18 mouse cellular contexts compared by ENCODE assay signal in the genomic region with DNA sequence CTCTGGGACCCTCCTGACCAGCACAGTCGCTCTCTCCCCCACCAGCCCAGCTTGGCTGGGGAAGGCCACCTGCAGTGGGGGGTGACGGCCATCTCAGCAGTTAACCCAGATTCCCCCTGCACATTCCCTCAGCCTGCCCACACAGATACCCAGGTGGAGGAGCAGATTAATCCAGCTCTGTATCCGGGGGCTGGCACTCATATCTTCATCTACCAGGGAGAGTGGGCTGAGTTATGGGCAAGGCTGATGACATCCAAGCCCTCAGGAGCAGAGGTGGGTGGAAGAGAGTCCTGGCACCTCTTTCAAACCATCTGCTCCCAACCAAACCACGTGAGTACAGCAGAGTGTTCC. TPM values are rescaled to one million over a fixed set of nuclear protein-coding genes. Genes with fewer than 3 reads are reported as not detected.
A peak's percentile ranks its signal among the peaks of the same experiment; 100 is the strongest.
DNase-seq lines count a peak whose midpoint lies in the region; ATAC-seq and TF ChIP-seq lines count a peak whose summit lies in the region.
"Had no signal": no experiment of that assay in that cellular context is flagged by ENCODE, and none has a peak within 500 bp of the region (broad histone marks: within the 10 kb centered on the region; RNA-seq: fewer than 3 reads in every experiment).

No protein-coding gene starts in this region.

- TF ChIP-seq CTCF in layer of hippocampus, adult 2 months (conservative IDR thresholded peaks at IDR 0.05) = no peak
- TF ChIP-seq CTCF in cerebellum, adult 2 months (IDR thresholded peaks at IDR 0.05; ENCODE audit: borderline replicate concordance, insufficient read depth, low read depth, low read length) = no peak

- H3K4me2 ChIP-seq in intestine, embryonic 16.5 days (ENCODE audit: low read depth, low read length) = no peak overlapping the region
- H3K4me2 ChIP-seq: liver, embryonic 11.5 days; lung, embryonic 14.5 days had no signal

- peak overlapping the region; percentile 68 for H3K27ac ChIP-seq in layer of hippocampus, adult 2 months
- peak overlapping the region; percentile 98 for H3K27ac ChIP-seq in cerebellum, adult 2 months (ENCODE audit: insufficient read depth, low read length)
- H3K27ac ChIP-seq in macrophage = peak overlapping the region; percentile 86
- no peak overlapping the region for H3K27ac ChIP-seq in intestine, embryonic 16.5 days (ENCODE audit: low read length)
- H3K27ac ChIP-seq: limb, embryonic 10.5 days had no signal

- H3K4me1 ChIP-seq in cerebellum, adult 2 months (ENCODE audit: control insufficient read depth, insufficient read depth, low read length) = peaks cover 48% of the 10 kb centered on the region
- H3K4me1 ChIP-seq in intestine, embryonic 16.5 days (ENCODE audit: control insufficient read depth, insufficient read depth, low read length) = no peaks in the 10 kb centered on the region
- H3K4me1 ChIP-seq: limb, embryonic 10.5 days had no signal

- no peaks in the 10 kb centered on the region for H3K9me3 ChIP-seq in intestine, embryonic 16.5 days (ENCODE audit: control insufficient read depth, low read length)
- H3K9me3 ChIP-seq: limb, embryonic 10.5 days had no signal

- H3K9ac ChIP-seq in intestine, embryonic 16.5 days (ENCODE audit: low read depth, low read length) = no peak overlapping the region
- H3K9ac ChIP-seq: lung, embryonic 14.5 days had no signal

- peak; percentile 35; the same call in 1 of the 2 replicates for TF ChIP-seq POLR2A in cerebellum, adult 2 months (IDR thresholded peaks at IDR 0.05; ENCODE audit: borderline replicate concordance, insufficient read depth, low read length)

- ATAC-seq in frontal cortex, adult (ENCODE audit: low TSS enrichment) = peak; percentile 51
- no peak for ATAC-seq in intestine, embryonic 16.5 days
- ATAC-seq: inflammation-experienced regulatory T-cells, adult 6 months had no signal

- H3K79me2 ChIP-seq in macrophage (ENCODE audit: inconsistent target) = no peaks in the 10 kb centered on the region

- no peak for DNase-seq in frontal cortex, postnatal 14 days (ENCODE audit: low spot score in 2 of 2)
- no peak for DNase-seq in layer of hippocampus, adult 2 months (ENCODE audit: low spot score in 2 of 2)
- no peak for DNase-seq in layer of hippocampus, postnatal 10 days (ENCODE audit: low spot score in 2 of 2)
- DNase-seq in cerebellum, adult 2 months = peak; percentile 87 to 95
- DNase-seq in gastrocnemius, postnatal 10 days = no peak
- DNase-seq: adrenal gland, postnatal 10 days; layer of hippocampus, postnatal 36 days; lung, embryonic 14.5 days; lung, postnatal 4 days; midbrain, embryonic 14.5 days; thymus, adult 18-20 months had no signal

- H3K36me3 ChIP-seq in macrophage (ENCODE audit: inconsistent target) = no peaks in the 10 kb centered on the region
- no peaks in the 10 kb centered on the region for H3K36me3 ChIP-seq in intestine, embryonic 16.5 days (ENCODE audit: control insufficient read depth, insufficient read depth, low read length)
- H3K36me3 ChIP-seq: limb, embryonic 10.5 days had no signal

- WGBS in cerebellum, adult 2 months = 5% methylated on average over 4 of the region's 4 CpGs
- WGBS in macrophage (ENCODE audit: missing documents) = 80% methylated on average over 4 of the region's 4 CpGs
- 62% methylated on average over 4 of the region's 4 CpGs for WGBS in intestine, embryonic 16.5 days

- H3K27me3 ChIP-seq in cerebellum, adult 2 months (ENCODE audit: control insufficient read depth, insufficient read depth, low read length) = no peaks in the 10 kb centered on the region
- no peaks in the 10 kb centered on the region for H3K27me3 ChIP-seq in intestine, embryonic 16.5 days (replicated peaks; ENCODE audit: control insufficient read depth, insufficient read depth, low read length)
- H3K27me3 ChIP-seq: CH12.LX had no signal

- H3K4me3 ChIP-seq in layer of hippocampus, adult 2 months = no peak overlapping the region
- no peak overlapping the region for H3K4me3 ChIP-seq in cerebellum, adult 2 months (replicated peaks; ENCODE audit: insufficient read depth, low read depth, low read length)
- H3K4me3 ChIP-seq in macrophage (ENCODE audit: inconsistent target) = no peak overlapping the region
- H3K4me3 ChIP-seq in intestine, embryonic 16.5 days (ENCODE audit: low read length) = no peak overlapping the region
- H3K4me3 ChIP-seq: limb, embryonic 10.5 days had no signal

RNA-seq across cellular contexts. Expression of gene Abraxas2, which starts 33.3 kb away (rescaled TPM):
- 10 to 100 TPM; 28.8 to 30.3 TPM for total RNA-seq in layer of hippocampus, adult 2 months (2021)
- total RNA-seq in layer of hippocampus, postnatal 10 days (2021) = 10 to 100 TPM; 28.2 to 31.6 TPM
- 28.8 and 28.9 TPM in 2 replicates for polyA plus RNA-seq in cerebellum, adult 2 months (2012; rRNA removed)
- total RNA-seq in macrophage (2018; cell fraction: chromatin; rRNA removed) = 100 to 1,000 TPM in 6 of 26 experiments, 10 to 100 TPM in 20; 38.2 to 126 (median 79.0) TPM
- total RNA-seq in macrophage (2018; cell fraction: cytosol; rRNA removed) = 10 to 100 TPM; 38.1 to 64.3 (median 54.7) TPM
- 100 to 1,000 TPM in 1 of 26 experiments, 10 to 100 TPM in 25; 31.4 to 113 (median 66.4) TPM for total RNA-seq in macrophage (2018; cell fraction: nucleus; rRNA removed)
- 45.4 to 73.6 TPM (median 47.0 TPM) in 3 replicates for polyA plus RNA-seq in macrophage (2018)
- 31.7 and 32.4 TPM in 2 replicates for polyA plus RNA-seq in intestine, embryonic 16.5 days (2015; fragmentation: Nextera tagmentation; extraction: Ambion mirVana)
- 10 to 100 TPM; 22.7 to 25.4 TPM for total RNA-seq in gastrocnemius, postnatal 10 days (2021)

RNA-seq across cellular contexts. Expression of gene Zranb1, which starts 38.7 kb away (rescaled TPM):
- 10 to 100 TPM; 45.9 to 46.3 TPM for total RNA-seq in layer of hippocampus, adult 2 months (2021)
- total RNA-seq in layer of hippocampus, postnatal 10 days (2021) = 10 to 100 TPM; 37.1 to 43.8 TPM
- polyA plus RNA-seq in cerebellum, adult 2 months (2012; rRNA removed) = 43.0 and 46.0 TPM in 2 replicates
- 10 to 100 TPM; 33.1 to 84.5 (median 52.5) TPM for total RNA-seq in macrophage (2018; cell fraction: chromatin; rRNA removed)
- total RNA-seq in macrophage (2018; cell fraction: cytosol; rRNA removed) = 10 to 100 TPM in 18 of 26 experiments, 1 to 10 TPM in 8; 8.7 to 15.7 (median 11.4) TPM
- total RNA-seq in macrophage (2018; cell fraction: nucleus; rRNA removed) = 10 to 100 TPM; 16.3 to 48.6 (median 31.7) TPM
- polyA plus RNA-seq in macrophage (2018) = 10.1 to 17.5 TPM (median 10.4 TPM) in 3 replicates
- polyA plus RNA-seq in intestine, embryonic 16.5 days (2015; fragmentation: Nextera tagmentation; extraction: Ambion mirVana) = 5.7 and 6.3 TPM in 2 replicates
- 10 to 100 TPM; 35.2 to 39.0 TPM for total RNA-seq in gastrocnemius, postnatal 10 days (2021)

RNA-seq across cellular contexts. Expression of gene Eef1akmt2, which starts 39.8 kb away (rescaled TPM):
- total RNA-seq in layer of hippocampus, adult 2 months (2021) = 10 to 100 TPM; 35.8 to 38.6 TPM
- 10 to 100 TPM; 37.9 to 42.1 TPM for total RNA-seq in layer of hippocampus, postnatal 10 days (2021)
- polyA plus RNA-seq in cerebellum, adult 2 months (2012; rRNA removed) = 44.7 and 46.3 TPM in 2 replicates
- total RNA-seq in macrophage (2018; cell fraction: chromatin; rRNA removed) = 10 to 100 TPM; 16.6 to 67.7 (median 39.8) TPM
- 10 to 100 TPM in 25 of 26 experiments, 1 to 10 TPM in 1; 9.6 to 21.4 (median 15.7) TPM for total RNA-seq in macrophage (2018; cell fraction: cytosol; rRNA removed)
- total RNA-seq in macrophage (2018; cell fraction: nucleus; rRNA removed) = 10 to 100 TPM; 12.7 to 46.5 (median 25.2) TPM
- 15.2 to 18.8 TPM (median 17.1 TPM) in 3 replicates for polyA plus RNA-seq in macrophage (2018)
- 47.6 and 52.1 TPM in 2 replicates for polyA plus RNA-seq in intestine, embryonic 16.5 days (2015; fragmentation: Nextera tagmentation; extraction: Ambion mirVana)
- total RNA-seq in gastrocnemius, postnatal 10 days (2021) = 10 to 100 TPM in 1 of 2 experiments, 1 to 10 TPM in 1; 9.7 to 12.1 TPM

Comparison
In these comparisons a context has a peak if more than half of its experiments do, and no peak if none do; other contexts are left out.
1. DNase-seq: peak in cerebellum, adult 2 months (2 of 2); none in frontal cortex, postnatal 14 days (0 of 2), layer of hippocampus, adult 2 months (0 of 2), layer of hippocampus, postnatal 10 days (0 of 2) and gastrocnemius, postnatal 10 days (single experiment).